Mouse (Mus musculus): ENCODE measurements at regions not wholly inside any gene's neighbourhood (a gene's known extent, or its start where the extent isn't known, plus 50 kb on each side); places are given as distances from the start of the nearest gene placed in this dataset.

GRCm38 (mm10) chr15:56045510-56046245 is 1431.7 kb downstream of the Slc22a22 start:
- DNase-seq (ENCODE audit: extremely low read depth, low read depth): peak; percentile 18

- no peak for DNase-seq (ENCODE audit: extremely low read depth, low read depth)
Measured at GRCm38 (mm10) chr15:56043282-56043681, 1434.1 kb downstream of the Slc22a22 start.

GRCm38 (mm10) chr15:56042449-56042848 is 1435.0 kb downstream of the Slc22a22 start:
- DNase-seq (ENCODE audit: extremely low read depth, low read depth): no peak

- no peak for DNase-seq (ENCODE audit: extremely low read depth, low read depth)
Measured at GRCm38 (mm10) chr15:56030007-56030406, 1447.4 kb downstream of the Slc22a22 start.

- no peak for DNase-seq (ENCODE audit: extremely low read depth, low read depth)
Measured at GRCm38 (mm10) chr15:56027197-56027818, 1450.1 kb downstream of the Slc22a22 start.

GRCm38 (mm10) chr15:56024705-56025104 is 1452.7 kb downstream of the Slc22a22 start:
- no peak for DNase-seq (ENCODE audit: extremely low read depth, low read depth)

- no peak for DNase-seq (ENCODE audit: extremely low read depth, low read depth)
Measured at GRCm38 (mm10) chr15:56023862-56024484, 1453.5 kb downstream of the Slc22a22 start.

- DNase-seq (ENCODE audit: extremely low read depth, low read depth): no peak
Measured at GRCm38 (mm10) chr15:56022315-56022714, 1455.1 kb downstream of the Slc22a22 start.

GRCm38 (mm10) chr15:56018141-56018540 is 1459.3 kb downstream of the Slc22a22 start:
- DNase-seq (ENCODE audit: extremely low read depth, low read depth): no peak

- DNase-seq (ENCODE audit: extremely low read depth, low read depth): no peak
Measured at GRCm38 (mm10) chr15:56017561-56017960, 1459.9 kb downstream of the Slc22a22 start.

- DNase-seq (ENCODE audit: extremely low read depth, low read depth): no peak
Measured at GRCm38 (mm10) chr15:56016070-56016469, 1461.4 kb downstream of the Slc22a22 start.

GRCm38 (mm10) chr15:56014059-56014620 is 1463.3 kb downstream of the Slc22a22 start:
- DNase-seq (ENCODE audit: extremely low read depth, low read depth): no peak

GRCm38 (mm10) chr15:56008603-56009174 is 1468.7 kb downstream of the Slc22a22 start:
- no peak for DNase-seq (ENCODE audit: extremely low read depth, low read depth)

GRCm38 (mm10) chr15:56007376-56007775 is 1470.0 kb downstream of the Slc22a22 start:
- DNase-seq (ENCODE audit: extremely low read depth, low read depth): no peak

GRCm38 (mm10) chr15:56005361-56005760 is 1472.1 kb downstream of the Slc22a22 start:
- DNase-seq (ENCODE audit: extremely low read depth, low read depth): no peak

- DNase-seq (ENCODE audit: extremely low read depth, low read depth): no peak
Measured at GRCm38 (mm10) chr15:56003921-56004320, 1473.5 kb downstream of the Slc22a22 start.

- DNase-seq (ENCODE audit: extremely low read depth, low read depth): no peak
Measured at GRCm38 (mm10) chr15:55999605-56000004, 1477.8 kb downstream of the Slc22a22 start.

GRCm38 (mm10) chr15:55997977-55998376 is 1479.4 kb downstream of the Slc22a22 start:
- no peak for DNase-seq (ENCODE audit: extremely low read depth, low read depth)

GRCm38 (mm10) chr15:55994680-55995079 is 1482.7 kb downstream of the Slc22a22 start:
- no peak for DNase-seq (ENCODE audit: extremely low read depth, low read depth)

GRCm38 (mm10) chr15:55975843-55976242 is 1501.6 kb downstream of the Slc22a22 start:
- DNase-seq (ENCODE audit: extremely low read depth, low read depth): no peak

- no peak for DNase-seq (ENCODE audit: extremely low read depth, low read depth)
Measured at GRCm38 (mm10) chr15:55966780-55967179, 1510.6 kb downstream of the Slc22a22 start.

- no peak for DNase-seq (ENCODE audit: extremely low read depth, low read depth)
Measured at GRCm38 (mm10) chr15:55965296-55965695, 1512.1 kb downstream of the Slc22a22 start.
